Mouse (Mus musculus): Measurements from ENCODE around the gene Decr2.
"Not testable (repeated sequence)": the region's sequence is repeated elsewhere in the genome, so short reads cannot be mapped to it uniquely, and the experiment has no call there.

The Decr2 gene

GRCm38 (mm10) chr17:26113181-26113948 lies 23.2 kb upstream of the Decr2 start, which contains the start of gene Tmem8:
Gene Tmem8, plus strand, starts transcription at chr17:26113299.
- DNase-seq (ENCODE audit: low read depth, low spot score), result no peak

GRCm38 (mm10) chr17:26112751-26113150 lies 22.6 kb upstream of the Decr2 start:
- no peak for DNase-seq (ENCODE audit: low read depth, low spot score)

GRCm38 (mm10) chr17:26111722-26112121 lies 21.6 kb upstream of the Decr2 start:
- no peak for DNase-seq (ENCODE audit: low read depth, low spot score)

GRCm38 (mm10) chr17:26111024-26111423 lies 20.9 kb upstream of the Decr2 start:
- no peak for DNase-seq (ENCODE audit: low read depth, low spot score)

GRCm38 (mm10) chr17:26110156-26110555 lies 20.0 kb upstream of the Decr2 start:
- DNase-seq (ENCODE audit: low read depth, low spot score), result no peak

GRCm38 (mm10) chr17:26105619-26106018 lies 15.5 kb upstream of the Decr2 start:
- no peak for DNase-seq (ENCODE audit: low read depth, low spot score)

GRCm38 (mm10) chr17:26101478-26101877 lies 11.3 kb upstream of the Decr2 start:
- no peak for DNase-seq (ENCODE audit: low read depth, low spot score)

GRCm38 (mm10) chr17:26100166-26100565 lies 10.0 kb upstream of the Decr2 start:
- no peak for DNase-seq (ENCODE audit: low read depth, low spot score)

GRCm38 (mm10) chr17:26099316-26099715 lies 9.2 kb upstream of the Decr2 start:
- DNase-seq (ENCODE audit: low read depth, low spot score), result not testable (repeated sequence)

- no peak for DNase-seq (ENCODE audit: low read depth, low spot score)
These were observed 8.3 kb upstream of the Decr2 start for GRCm38 (mm10) chr17:26098461-26098860.

GRCm38 (mm10) chr17:26095121-26095740 lies 5.1 kb upstream of the Decr2 start, which contains the start of gene Nme4:
Gene Nme4, minus strand, starts transcription at chr17:26095602.
- DNase-seq (ENCODE audit: low read depth, low spot score), result no peak

GRCm38 (mm10) chr17:26094531-26095110 lies 4.5 kb upstream of the Decr2 start:
- DNase-seq (ENCODE audit: low read depth, low spot score), result no peak

- no peak for DNase-seq (ENCODE audit: low read depth, low spot score)
These were observed 3.0 kb downstream of the Decr2 start for GRCm38 (mm10) chr17:26087059-26087564.

GRCm38 (mm10) chr17:26080867-26081266 lies 9.3 kb downstream of the Decr2 start:
- DNase-seq (ENCODE audit: low read depth, low spot score), result no peak

GRCm38 (mm10) chr17:26078851-26079250 lies 11.3 kb downstream of the Decr2 start:
- no peak for DNase-seq (ENCODE audit: low read depth, low spot score)

GRCm38 (mm10) chr17:26075246-26075645 lies 14.9 kb downstream of the Decr2 start:
- DNase-seq (ENCODE audit: low read depth, low spot score), result no peak

GRCm38 (mm10) chr17:26070136-26070535 lies 20.0 kb downstream of the Decr2 start:
- no peak for DNase-seq (ENCODE audit: low read depth, low spot score)

- peak; percentile 90 for DNase-seq (ENCODE audit: low read depth, low spot score)
These were observed 21.1 kb downstream of the Decr2 start, which contains the start of gene Rab11fip3 for GRCm38 (mm10) chr17:26068831-26069739. Gene Rab11fip3, minus strand, starts transcription at chr17:26069555.

- no peak for DNase-seq (ENCODE audit: low read depth, low spot score)
These were observed 21.9 kb downstream of the Decr2 start for GRCm38 (mm10) chr17:26068024-26068830.

GRCm38 (mm10) chr17:26066488-26067020 lies 23.6 kb downstream of the Decr2 start:
- no peak for DNase-seq (ENCODE audit: low read depth, low spot score)

Data from embryo, embryonic 11.5 days (tissue).